Mouse (Mus musculus): ENCODE data around the gene Sdc3. TPM values are rescaled to one million over a fixed set of nuclear protein-coding genes. Genes with fewer than 3 reads are reported as not detected.

Gene Sdc3
- polyA plus RNA-seq (2015; fragmentation: Nextera tagmentation; extraction: Ambion mirVana): 71.3 and 76.9 TPM in 2 replicates

GRCm38 (mm10) chr4:130792376-130793179 lies at the start of gene Sdc3:
Sdc3 (plus strand) TSS chr4:130792537.
- no peaks in the 10 kb centered on the region for H3K36me3 ChIP-seq
- peak within 1 kb of the TSS; percentile 89 for H3K4me2 ChIP-seq
- peaks cover 50% of the 10 kb centered on the region for H3K4me1 ChIP-seq (replicated peaks)
- WGBS: 2% methylated on average over 59 of the region's 99 CpGs
- no peaks in the 10 kb centered on the region for H3K9me3 ChIP-seq
- H3K27me3 ChIP-seq: peaks cover 19% of the 10 kb centered on the region; the same call in 1 of the 2 replicates
- peak within 1 kb of the TSS; percentile 90 for H3K4me3 ChIP-seq
- peak within 1 kb of the TSS; percentile 93 for H3K27ac ChIP-seq
- peak; percentile 59 for ATAC-seq (ENCODE audit: low FRiP score)
- H3K9ac ChIP-seq: peak within 1 kb of the TSS; percentile 99

DNA sequence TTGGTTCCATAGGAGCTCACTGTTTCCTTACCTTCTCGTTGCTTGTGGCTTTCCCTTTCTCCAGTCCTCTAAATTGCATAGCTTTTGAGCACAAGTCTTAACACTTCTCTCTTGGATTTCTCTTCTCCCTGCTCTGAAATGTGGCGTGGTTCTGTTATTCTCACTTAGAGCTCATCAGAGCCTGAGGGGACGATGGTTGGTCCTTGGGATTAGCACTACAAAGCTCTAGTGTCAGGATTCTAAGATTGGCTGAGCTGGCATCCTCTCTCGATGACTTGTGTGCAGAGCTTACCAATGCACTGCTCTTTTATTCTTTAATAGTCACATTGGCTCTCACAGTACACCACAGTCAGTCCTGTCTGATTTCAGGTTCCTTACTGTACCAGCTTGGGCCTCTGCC lies 48.3 kb upstream of the Sdc3 start:
- H3K4me2 ChIP-seq: no peak overlapping the region
- no peaks in the 10 kb centered on the region for H3K9me3 ChIP-seq
- 81% methylated on average over 4 of the region's 4 CpGs for WGBS
- ATAC-seq (ENCODE audit: low FRiP score): no peak
- 0 out of 2 replicates have a peak, but pooled peaks cover 7% of the 10 kb centered on the region for H3K4me1 ChIP-seq (replicated peaks)
- no peak overlapping the region for H3K9ac ChIP-seq
- peaks cover 61% of the 10 kb centered on the region for H3K36me3 ChIP-seq
- H3K4me3 ChIP-seq: no peak overlapping the region
- H3K27ac ChIP-seq: peak overlapping the region; percentile 2; the same call in 1 of the 2 replicates
- no peaks in the 10 kb centered on the region for H3K27me3 ChIP-seq

DNA sequence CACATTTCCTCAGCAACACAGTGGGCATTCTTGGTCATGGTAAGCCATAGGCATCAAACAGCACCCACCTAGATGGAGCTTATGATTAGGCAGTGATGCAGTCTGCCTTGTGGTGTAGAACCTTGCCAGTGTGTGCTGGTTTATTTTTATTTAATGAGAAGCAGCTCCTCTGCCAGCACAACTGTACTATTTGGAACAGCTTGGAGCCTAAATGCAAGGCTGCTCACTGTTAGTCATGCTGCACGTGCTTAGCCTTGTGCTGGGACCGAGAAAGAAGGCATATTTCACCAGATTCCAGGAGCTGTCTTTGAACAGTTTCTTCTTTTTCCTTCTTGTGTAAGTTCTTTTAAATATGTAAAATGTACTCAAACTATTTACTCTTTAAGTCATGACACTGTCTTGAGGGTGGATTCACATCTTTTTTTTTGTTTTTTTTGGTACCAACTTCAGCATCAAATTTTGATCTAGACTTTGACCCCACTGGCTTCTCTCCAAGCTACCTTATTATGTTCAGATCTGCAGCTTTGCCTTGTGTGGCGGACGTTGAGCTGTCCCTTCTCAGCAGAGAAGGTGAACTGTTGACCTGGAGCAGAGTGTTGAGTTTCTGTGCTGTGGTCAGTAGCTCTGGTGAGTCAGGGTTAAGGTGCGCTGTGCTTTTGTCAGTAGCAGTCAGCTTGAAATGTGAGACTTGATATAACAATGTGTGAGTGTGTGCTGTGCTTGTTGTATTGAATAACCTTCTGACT lies 46.6 kb upstream of the Sdc3 start:
- Histone ChIP-seq H3K36me3 (peaks cover 74% of the 10 kb centered on the region), H3K27me3 (no peaks in the 10 kb centered on the region), H3K9ac (no peak overlapping the region), H3K4me3 (no peak overlapping the region), H3K27ac (no peak overlapping the region), H3K4me1 (replicated peaks) (0 out of 2 replicates have a peak, but pooled peaks cover 5% of the 10 kb centered on the region), H3K9me3 (no peaks in the 10 kb centered on the region), H3K4me2 (no peak overlapping the region)
- no peak for ATAC-seq (ENCODE audit: low FRiP score)
- WGBS: 82% methylated on average over 5 of the region's 5 CpGs

GRCm38 (mm10) chr4:130749566-130749965 lies 42.8 kb upstream of the Sdc3 start:
- no peak for ATAC-seq (ENCODE audit: low FRiP score)
- Histone ChIP-seq H3K4me3 (no peak overlapping the region), H3K36me3 (peaks cover 80% of the 10 kb centered on the region), H3K4me2 (no peak overlapping the region), H3K9ac (no peak overlapping the region), H3K27ac (no peak overlapping the region), H3K27me3 (no peaks in the 10 kb centered on the region), H3K9me3 (no peaks in the 10 kb centered on the region), H3K4me1 (replicated peaks) (0 out of 2 replicates have a peak, but pooled peaks cover 4% of the 10 kb centered on the region)
- 69% methylated on average over 7 of the region's 7 CpGs for WGBS

DNA sequence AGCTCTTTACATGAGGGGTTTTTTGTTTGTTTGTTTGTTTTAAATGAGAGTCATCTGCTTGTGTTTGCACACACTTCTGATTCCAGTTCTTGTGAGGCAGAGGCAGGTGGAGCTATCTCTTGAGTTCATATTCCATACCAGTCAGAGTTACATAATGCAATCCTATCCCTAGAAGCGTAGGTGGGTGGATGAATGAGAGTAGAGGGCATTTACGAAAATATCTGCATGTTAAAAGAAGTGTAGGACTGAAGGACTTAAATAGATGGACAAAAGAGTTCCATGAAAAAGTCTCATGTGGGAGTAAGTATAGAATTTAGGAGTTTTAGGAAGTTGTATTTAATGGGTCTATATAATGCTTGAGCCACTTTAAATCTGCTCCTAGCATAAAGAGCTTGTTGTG lies 40.4 kb upstream of the Sdc3 start:
- whole genome bisulfite sequencing: 93% methylated on average over 2 of the region's 2 CpGs
- no peaks in the 10 kb centered on the region for H3K27me3 ChIP-seq
- H3K9me3 ChIP-seq: no peaks in the 10 kb centered on the region
- no peak overlapping the region for H3K9ac ChIP-seq
- H3K4me1 ChIP-seq (replicated peaks): 0 out of 2 replicates have a peak, but pooled peaks cover 6% of the 10 kb centered on the region
- H3K36me3 ChIP-seq: peaks cover 83% of the 10 kb centered on the region
- H3K4me2 ChIP-seq: no peak overlapping the region
- no peak for ATAC-seq (ENCODE audit: low FRiP score)
- no peak overlapping the region for H3K27ac ChIP-seq
- no peak overlapping the region for H3K4me3 ChIP-seq

DNA sequence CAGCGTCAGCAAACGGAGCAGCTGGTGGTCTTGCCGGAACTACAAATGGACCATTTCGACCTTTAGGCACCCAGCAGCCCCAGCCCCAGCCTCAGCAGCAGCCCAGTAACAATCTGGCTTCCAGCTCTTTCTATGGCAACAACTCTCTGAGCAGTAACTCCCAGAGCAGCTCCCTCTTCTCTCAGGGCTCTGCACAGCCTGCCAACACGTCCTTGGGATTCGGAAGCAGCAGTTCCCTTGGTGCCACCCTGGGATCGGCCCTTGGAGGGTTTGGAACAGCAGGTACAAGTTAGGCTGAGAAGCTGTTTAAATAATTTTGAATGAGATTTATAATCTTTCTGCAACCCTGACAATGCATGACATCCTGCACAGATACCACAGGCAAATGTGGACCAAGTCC lies 39.7 kb upstream of the Sdc3 start:
- 73% methylated on average over 7 of the region's 7 CpGs for WGBS
- Histone ChIP-seq H3K4me2 (no peak overlapping the region), H3K9me3 (no peaks in the 10 kb centered on the region), H3K27me3 (no peaks in the 10 kb centered on the region), H3K27ac (peak overlapping the region; percentile 65), H3K36me3 (peaks cover 79% of the 10 kb centered on the region), H3K9ac (no peak overlapping the region), H3K4me1 (replicated peaks) (0 out of 2 replicates have a peak, but pooled peaks cover 6% of the 10 kb centered on the region), H3K4me3 (no peak overlapping the region)
- ATAC-seq (ENCODE audit: low FRiP score): no peak

DNA sequence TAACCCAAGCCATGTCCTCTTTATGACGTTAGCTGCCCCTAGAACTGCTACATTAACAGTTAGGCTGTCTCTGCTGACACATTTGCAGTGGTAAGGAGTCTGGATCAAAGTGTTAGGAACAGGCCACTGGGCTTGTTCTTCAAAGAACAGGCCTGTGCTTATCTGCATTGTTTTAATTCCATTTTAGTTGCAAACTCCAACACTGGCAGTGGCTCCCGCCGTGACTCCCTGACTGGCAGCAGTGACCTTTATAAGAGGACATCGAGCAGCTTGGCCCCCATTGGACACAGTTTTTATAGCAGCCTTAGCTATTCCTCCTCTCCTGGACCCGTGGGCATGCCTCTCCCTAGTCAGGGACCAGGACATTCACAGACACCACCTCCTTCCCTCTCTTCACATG lies 38.6 kb upstream of the Sdc3 start:
- Histone ChIP-seq H3K4me2 (no peak overlapping the region), H3K36me3 (peaks cover 71% of the 10 kb centered on the region), H3K27ac (peak overlapping the region; percentile 65; the same call in 1 of the 2 replicates), H3K9ac (no peak overlapping the region), H3K4me3 (no peak overlapping the region), H3K9me3 (no peaks in the 10 kb centered on the region), H3K4me1 (replicated peaks) (0 out of 2 replicates have a peak, but pooled peaks cover 6% of the 10 kb centered on the region), H3K27me3 (no peaks in the 10 kb centered on the region)
- ATAC-seq (ENCODE audit: low FRiP score): no peak
- WGBS: 81% methylated on average over 5 of the region's 5 CpGs

GRCm38 (mm10) chr4:130754776-130755175 lies 37.6 kb upstream of the Sdc3 start:
- H3K27me3 ChIP-seq: no peaks in the 10 kb centered on the region
- H3K9ac ChIP-seq: no peak overlapping the region
- H3K9me3 ChIP-seq: no peaks in the 10 kb centered on the region
- 0 out of 2 replicates have a peak, but pooled peaks cover 6% of the 10 kb centered on the region for H3K4me1 ChIP-seq (replicated peaks)
- 86% methylated on average over 2 of the region's 2 CpGs for WGBS
- no peak for ATAC-seq (ENCODE audit: low FRiP score)
- H3K27ac ChIP-seq: no peak overlapping the region
- H3K4me3 ChIP-seq: no peak overlapping the region
- H3K4me2 ChIP-seq: no peak overlapping the region
- H3K36me3 ChIP-seq: peaks cover 71% of the 10 kb centered on the region

GRCm38 (mm10) chr4:130759875-130760274 lies 32.5 kb upstream of the Sdc3 start:
- ATAC-seq (ENCODE audit: low FRiP score): no peak
- H3K36me3 ChIP-seq: peaks cover 62% of the 10 kb centered on the region
- no peaks in the 10 kb centered on the region for H3K9me3 ChIP-seq
- H3K4me2 ChIP-seq: no peak overlapping the region
- no peaks in the 10 kb centered on the region for H3K27me3 ChIP-seq
- no peak overlapping the region for H3K9ac ChIP-seq
- 0 out of 2 replicates have a peak, but pooled peaks cover 2% of the 10 kb centered on the region for H3K4me1 ChIP-seq (replicated peaks)
- no peak overlapping the region for H3K27ac ChIP-seq
- H3K4me3 ChIP-seq: no peak overlapping the region
- WGBS: 96% methylated on average over 2 of the region's 2 CpGs

DNA sequence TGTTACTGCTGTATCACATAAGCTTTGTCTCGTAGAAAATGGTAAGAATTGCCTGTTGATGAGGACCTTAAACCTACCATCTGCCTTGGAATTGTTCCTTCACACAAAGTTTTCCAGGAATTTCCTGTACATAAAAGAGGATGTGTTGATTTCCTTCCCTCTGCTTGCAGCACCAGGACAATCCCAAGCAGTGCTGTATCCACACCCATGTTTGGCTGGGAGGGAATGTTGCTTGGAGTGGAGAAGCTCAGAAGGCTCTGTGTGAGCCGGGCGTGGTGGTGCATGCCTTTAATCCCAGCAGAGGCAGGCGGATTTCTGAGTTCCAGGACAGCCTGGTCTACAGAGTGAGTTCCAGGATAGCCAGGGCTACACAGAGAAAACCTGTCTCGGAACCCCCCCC lies 30.5 kb upstream of the Sdc3 start:
- peaks cover 69% of the 10 kb centered on the region for H3K36me3 ChIP-seq
- H3K4me2 ChIP-seq: no peak overlapping the region
- no peaks in the 10 kb centered on the region for H3K9me3 ChIP-seq
- H3K9ac ChIP-seq: no peak overlapping the region
- H3K4me1 ChIP-seq (replicated peaks): no peaks in the 10 kb centered on the region
- H3K27ac ChIP-seq: no peak overlapping the region
- no peak overlapping the region for H3K4me3 ChIP-seq
- WGBS: 90% methylated on average over 5 of the region's 5 CpGs
- H3K27me3 ChIP-seq: no peaks in the 10 kb centered on the region
- ATAC-seq (ENCODE audit: low FRiP score): no peak

DNA sequence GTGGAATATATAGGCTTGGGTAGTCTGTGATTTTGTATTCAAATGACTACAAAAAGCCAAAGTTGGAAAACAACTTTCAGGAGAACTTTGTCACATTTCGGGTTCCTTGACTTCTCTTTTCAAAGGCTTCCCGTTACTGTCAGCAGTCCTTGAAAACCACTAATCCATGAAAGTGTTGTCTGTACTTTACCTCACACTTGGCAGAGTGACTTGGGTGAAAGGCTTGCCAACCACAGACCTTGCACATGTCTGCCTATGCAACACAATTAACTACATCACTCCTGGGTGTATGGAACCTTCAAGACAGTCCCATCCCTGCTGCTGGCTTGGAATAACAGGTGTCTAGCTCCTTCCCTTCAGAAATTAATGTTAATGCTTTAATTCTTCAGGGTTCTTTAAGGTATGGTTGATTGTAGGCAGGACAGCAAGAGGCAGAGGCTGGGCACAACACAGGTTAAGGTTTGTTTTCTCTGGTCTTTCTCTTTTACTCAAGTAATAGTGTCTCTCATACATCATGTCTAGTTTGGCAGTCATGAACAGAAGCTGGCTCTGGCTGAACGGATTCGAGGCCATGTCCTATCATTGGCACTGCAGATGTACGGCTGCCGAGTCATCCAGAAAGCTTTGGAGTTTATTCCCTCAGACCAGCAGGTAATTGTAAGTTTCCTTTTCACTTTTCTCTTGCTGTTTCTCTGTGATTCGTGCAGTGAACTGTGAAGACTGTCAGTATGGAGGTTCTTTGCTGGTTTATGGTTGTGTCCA lies 26.8 kb upstream of the Sdc3 start:
- WGBS: 94% methylated on average over 7 of the region's 7 CpGs
- Histone ChIP-seq H3K36me3 (peaks cover 83% of the 10 kb centered on the region), H3K9ac (no peak overlapping the region), H3K4me1 (replicated peaks) (no peaks in the 10 kb centered on the region), H3K27me3 (no peaks in the 10 kb centered on the region), H3K9me3 (no peaks in the 10 kb centered on the region), H3K4me2 (no peak overlapping the region), H3K27ac (no peak overlapping the region), H3K4me3 (no peak overlapping the region)
- no peak for ATAC-seq (ENCODE audit: low FRiP score)

DNA sequence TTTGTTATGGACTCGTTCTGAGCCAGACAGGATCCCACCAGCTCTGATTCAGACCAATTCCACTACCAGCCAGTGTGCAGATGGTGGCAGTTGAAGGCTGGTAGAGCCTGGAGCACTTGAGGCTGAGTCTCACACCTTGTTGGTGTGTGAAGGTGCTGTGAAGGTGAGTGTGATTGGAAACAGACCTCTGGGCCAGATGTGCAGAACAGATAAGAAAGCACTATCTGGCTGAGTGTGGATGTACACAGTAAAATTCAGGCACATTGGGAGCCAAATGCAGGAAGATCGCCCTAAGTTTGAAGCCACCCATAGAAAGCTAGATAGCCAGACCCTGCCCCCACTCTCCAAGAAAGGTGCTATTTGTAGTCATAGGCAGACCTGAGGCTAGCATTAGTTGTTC lies 25.9 kb upstream of the Sdc3 start:
- Histone ChIP-seq H3K36me3 (peaks cover 86% of the 10 kb centered on the region), H3K4me1 (replicated peaks) (no peaks in the 10 kb centered on the region), H3K27me3 (no peaks in the 10 kb centered on the region), H3K4me3 (no peak overlapping the region), H3K27ac (no peak overlapping the region), H3K9ac (no peak overlapping the region), H3K4me2 (no peak overlapping the region), H3K9me3 (no peaks in the 10 kb centered on the region)
- 75% methylated on average over 2 of the region's 2 CpGs for WGBS
- ATAC-seq (ENCODE audit: low FRiP score): no peak
